Mouse (Mus musculus) hindbrain, embryonic 10.5 days (tissue): ENCODE data around the gene Barhl2. TPM values are rescaled to one million over a fixed set of nuclear protein-coding genes. Genes with fewer than 3 reads are reported as not detected.

Experiments used
- DNase-seq: peaks from one replicate; pipeline ENCODE4 v3.0.0-alpha.2; 2017; ENCODE audit warnings: low spot score
- H3K27ac ChIP-seq: fragments of 300-500 bp; sonication (generic); 2 replicates; pipeline ENCODE4 v1.5.1; 2016; ENCODE audit warnings: mild to moderate bottlenecking, moderate library complexity
- H3K27me3 ChIP-seq: fragments of 300-500 bp; sonication (generic); 2 replicates; pipeline ENCODE4 v1.6.1; 2016; ENCODE audit warnings: mild to moderate bottlenecking; ENCODE audit not compliant: poor library complexity, insufficient read depth, severe bottlenecking
- H3K36me3 ChIP-seq: fragments of 300-500 bp; sonication (generic); 2 replicates; pipeline ENCODE4 v1.6.1; 2016; ENCODE audit warnings: mild to moderate bottlenecking, moderate library complexity
- H3K4me1 ChIP-seq: fragments of 300-500 bp; sonication (generic); replicated peaks from 2 replicates; pipeline ENCODE4 v1.6.1; 2016; ENCODE audit warnings: mild to moderate bottlenecking
- H3K4me3 ChIP-seq: fragments of 300-500 bp; sonication (generic); 2 replicates; pipeline ENCODE4 v1.5.1; 2016; ENCODE audit warnings: mild to moderate bottlenecking, moderate library complexity
- H3K9me3 ChIP-seq: fragments of 300-500 bp; sonication (generic); 2 replicates; pipeline ENCODE4 v1.6.1; 2016; ENCODE audit warnings: mild to moderate bottlenecking, moderate library complexity
- WGBS: fragments of 180-500 bp; shearing (Covaris S2); methylation state at CpG from one replicate; pipeline ENCODE4 v1.1.7; 2016; 5-methylcytosine and 5-hydroxymethylcytosine counted together
- polyA plus RNA-seq: library from polyadenylated mRNA; unstranded; fragments of >200 nt; fragmentation: Nextera tagmentation; extraction: Ambion mirVana; gene quantifications from 2 replicates; pipeline ENCODE4 v1.2.1, GENCODE M21; 2016

Gene Barhl2
- polyA plus RNA-seq, 1 experiment from 2014 or later = 1.4 TPM

GRCm38 (mm10) chr5:106461431-106461830 lies 3.5 kb upstream of the Barhl2 start:
- H3K9me3 ChIP-seq = no peaks in the 10 kb centered on the region
- no peak for DNase-seq
- no peak overlapping the region for H3K27ac ChIP-seq
- no peaks in the 10 kb centered on the region for H3K36me3 ChIP-seq
- WGBS = 5% methylated on average over 3 of the region's 3 CpGs
- peaks cover 100% of the 10 kb centered on the region for H3K27me3 ChIP-seq
- H3K4me1 ChIP-seq = peaks cover 61% of the 10 kb centered on the region
- no peak overlapping the region for H3K4me3 ChIP-seq

- peaks cover 100% of the 10 kb centered on the region for H3K27me3 ChIP-seq
- H3K36me3 ChIP-seq = no peaks in the 10 kb centered on the region
- H3K4me1 ChIP-seq = peaks cover 53% of the 10 kb centered on the region
- 0 out of 2 replicates have a peak overlapping the region, but pooled peaks have one; percentile 21 for H3K4me3 ChIP-seq
- WGBS = 1% methylated on average over 17 of the region's 17 CpGs
- DNase-seq = peak; percentile 30
- H3K9me3 ChIP-seq = no peaks in the 10 kb centered on the region
- no peak overlapping the region for H3K27ac ChIP-seq
Measured at GRCm38 (mm10) chr5:106460535-106460934, 2.6 kb upstream of the Barhl2 start.

GRCm38 (mm10) chr5:106460001-106460511 lies 2.1 kb upstream of the Barhl2 start:
- peak overlapping the region; percentile 21; the same call in 1 of the 2 replicates for H3K4me3 ChIP-seq
- DNase-seq = peak; percentile 58
- H3K36me3 ChIP-seq = no peaks in the 10 kb centered on the region
- under 1% methylated on average over 22 of the region's 22 CpGs for WGBS
- peaks cover 100% of the 10 kb centered on the region for H3K27me3 ChIP-seq
- peaks cover 48% of the 10 kb centered on the region for H3K4me1 ChIP-seq
- no peak overlapping the region for H3K27ac ChIP-seq
- H3K9me3 ChIP-seq = no peaks in the 10 kb centered on the region

GRCm38 (mm10) chr5:106459120-106459641 lies 1.2 kb upstream of the Barhl2 start:
- Histone ChIP-seq H3K4me3 (peak overlapping the region; percentile 60), H3K9me3 (no peaks in the 10 kb centered on the region), H3K36me3 (no peaks in the 10 kb centered on the region), H3K4me1 (peaks cover 44% of the 10 kb centered on the region), H3K27me3 (peaks cover 100% of the 10 kb centered on the region), H3K27ac (peak overlapping the region; percentile 50; the same call in 1 of the 2 replicates)
- DNase-seq = peak; percentile 57
- WGBS = under 1% methylated on average over 31 of the region's 31 CpGs

- DNase-seq = peak; percentile 77
- H3K27ac ChIP-seq = peak overlapping the region; percentile 50; the same call in 1 of the 2 replicates
- under 1% methylated on average over 68 of the region's 68 CpGs for WGBS
- peaks cover 100% of the 10 kb centered on the region for H3K27me3 ChIP-seq
- no peaks in the 10 kb centered on the region for H3K36me3 ChIP-seq
- no peaks in the 10 kb centered on the region for H3K9me3 ChIP-seq
- H3K4me1 ChIP-seq = peaks cover 43% of the 10 kb centered on the region
- H3K4me3 ChIP-seq = peak overlapping the region; percentile 60
Measured at GRCm38 (mm10) chr5:106458477-106459119, 632 bp upstream of the Barhl2 start.

GRCm38 (mm10) chr5:106457111-106457925 lies 648 bp downstream of the Barhl2 start:
- peaks cover 100% of the 10 kb centered on the region for H3K27me3 ChIP-seq
- peak; percentile 63 for DNase-seq
- no peaks in the 10 kb centered on the region for H3K9me3 ChIP-seq
- no peaks in the 10 kb centered on the region for H3K36me3 ChIP-seq
- H3K27ac ChIP-seq = 0 out of 2 replicates have a peak overlapping the region, but pooled peaks have one; percentile 40
- under 1% methylated on average over 63 of the region's 63 CpGs for WGBS
- H3K4me3 ChIP-seq = peak overlapping the region; percentile 60
- H3K4me1 ChIP-seq = peaks cover 47% of the 10 kb centered on the region

GRCm38 (mm10) chr5:106455984-106456383 lies 2.0 kb downstream of the Barhl2 start:
- peak; percentile 23 for DNase-seq
- H3K27ac ChIP-seq = no peak overlapping the region
- WGBS = 1% methylated on average over 7 of the region's 7 CpGs
- H3K4me3 ChIP-seq = peak overlapping the region; percentile 26; the same call in 1 of the 2 replicates
- H3K27me3 ChIP-seq = peaks cover 100% of the 10 kb centered on the region
- H3K36me3 ChIP-seq = no peaks in the 10 kb centered on the region
- no peaks in the 10 kb centered on the region for H3K9me3 ChIP-seq
- H3K4me1 ChIP-seq = peaks cover 56% of the 10 kb centered on the region

GRCm38 (mm10) chr5:106455106-106455920 lies 2.7 kb downstream of the Barhl2 start:
- peaks cover 50% of the 10 kb centered on the region for H3K4me1 ChIP-seq
- no peak overlapping the region for H3K27ac ChIP-seq
- WGBS = 2% methylated on average over 17 of the region's 17 CpGs
- H3K9me3 ChIP-seq = no peaks in the 10 kb centered on the region
- peak; percentile 50 for DNase-seq
- H3K4me3 ChIP-seq = peak overlapping the region; percentile 26; the same call in 1 of the 2 replicates
- H3K36me3 ChIP-seq = no peaks in the 10 kb centered on the region
- peaks cover 100% of the 10 kb centered on the region for H3K27me3 ChIP-seq

- Histone ChIP-seq H3K36me3 (no peaks in the 10 kb centered on the region), H3K9me3 (no peaks in the 10 kb centered on the region), H3K27me3 (peaks cover 100% of the 10 kb centered on the region), H3K4me3 (peak overlapping the region; percentile 38; the same call in 1 of the 2 replicates), H3K4me1 (peaks cover 45% of the 10 kb centered on the region), H3K27ac (no peak overlapping the region)
- DNase-seq = peak; percentile 41
- 2% methylated on average over 9 of the region's 9 CpGs for WGBS
Measured at GRCm38 (mm10) chr5:106454411-106455105, 3.4 kb downstream of the Barhl2 start.

- H3K27ac ChIP-seq = peak overlapping the region; percentile 67
- peaks cover 40% of the 10 kb centered on the region for H3K4me1 ChIP-seq
- peaks cover 100% of the 10 kb centered on the region for H3K27me3 ChIP-seq
- H3K36me3 ChIP-seq = no peaks in the 10 kb centered on the region
- DNase-seq = peak; percentile 44
- peak overlapping the region; percentile 38 for H3K4me3 ChIP-seq
- under 1% methylated on average over 13 of the region's 13 CpGs for WGBS
- H3K9me3 ChIP-seq = no peaks in the 10 kb centered on the region
Measured at GRCm38 (mm10) chr5:106453886-106454321, 4.1 kb downstream of the Barhl2 start.

- peak overlapping the region; percentile 67 for H3K27ac ChIP-seq
- peak; percentile 69 for DNase-seq
- H3K4me1 ChIP-seq = peaks cover 39% of the 10 kb centered on the region
- H3K27me3 ChIP-seq = peaks cover 100% of the 10 kb centered on the region
- WGBS = under 1% methylated on average over 45 of the region's 45 CpGs
- no peaks in the 10 kb centered on the region for H3K9me3 ChIP-seq
- H3K4me3 ChIP-seq = peak overlapping the region; percentile 38
- H3K36me3 ChIP-seq = no peaks in the 10 kb centered on the region
Measured at GRCm38 (mm10) chr5:106453181-106453885, 4.6 kb downstream of the Barhl2 start.
